Mouse (Mus musculus) heart, postnatal 0 days (tissue): ENCODE data around the gene C1qtnf7. TPM values are rescaled to one million over a fixed set of nuclear protein-coding genes. Genes with fewer than 3 reads are reported as not detected.

Source experiments
- ATAC-seq: fragments of 200-750 bp; cut with Nextera tagmentation; 2 replicates; pipeline ENCODE4 v1.8.0; 2017; ENCODE audit warnings: low read depth, moderate number of reproducible peaks, moderate library complexity; ENCODE audit not compliant: insufficient read depth
- DNase-seq: peaks from one replicate; pipeline ENCODE4 v3.0.0-alpha.2; 2016; ENCODE audit warnings: low spot score
- H3K27ac ChIP-seq: fragments of 300-500 bp; sonication (generic); 2 replicates; pipeline ENCODE4 v1.5.1; 2014; ENCODE audit warnings: low read depth, mild to moderate bottlenecking
- H3K27me3 ChIP-seq: fragments of 300-500 bp; sonication (generic); 2 replicates; pipeline ENCODE4 v1.6.1; 2014; ENCODE audit warnings: low read length, mixed read lengths; ENCODE audit not compliant: control insufficient read depth, insufficient read depth
- H3K36me3 ChIP-seq: fragments of 300-500 bp; sonication (generic); replicated peaks from 2 replicates; pipeline ENCODE4 v1.6.1; 2014; ENCODE audit warnings: low read length, mixed read lengths; ENCODE audit not compliant: control insufficient read depth, insufficient read depth
- H3K4me1 ChIP-seq: fragments of 300-500 bp; sonication (generic); 2 replicates; pipeline ENCODE4 v1.6.1; 2014; ENCODE audit warnings: antibody characterized with exemption; ENCODE audit not compliant: control insufficient read depth, insufficient read depth
- H3K4me2 ChIP-seq: fragments of 300-500 bp; sonication (generic); 2 replicates; pipeline ENCODE4 v1.6.1; 2014; ENCODE audit warnings: low read depth, mild to moderate bottlenecking, low read length, moderate library complexity
- H3K4me3 ChIP-seq: fragments of 300-500 bp; sonication (generic); 2 replicates; pipeline ENCODE4 v1.5.1; 2014; ENCODE audit warnings: low read depth, low read length
- H3K9ac ChIP-seq: fragments of 300-500 bp; sonication (generic); replicated peaks from 2 replicates; pipeline ENCODE4 v1.6.1; 2014; ENCODE audit warnings: low read depth, low read length, mixed read lengths
- H3K9me3 ChIP-seq: fragments of 300-500 bp; sonication (generic); replicated peaks from 2 replicates; pipeline ENCODE4 v1.6.1; 2016; ENCODE audit warnings: low read length; ENCODE audit not compliant: control insufficient read depth
- CTCF ChIP-seq: IDR thresholded peaks from 2 replicates; pipeline ENCODE4 v1.5.1; 2016; ENCODE audit warnings: antibody characterized with exemption, control low read depth, low read depth
- EP300 ChIP-seq: IDR thresholded peaks from 2 replicates; pipeline ENCODE4 v1.6.1; 2016; ENCODE audit warnings: antibody characterized with exemption, low read depth
- WGBS: fragments of 180-500 bp; shearing (Covaris S2); extraction: QIAGEN DNeasy Blood & Tissue Kit; methylation state at CpG from one replicate; pipeline ENCODE4 v1.1.7; 2014; 5-methylcytosine and 5-hydroxymethylcytosine counted together
- polyA plus RNA-seq: library from polyadenylated mRNA; unstranded; fragments of >200 nt; fragmentation: Nextera tagmentation; extraction: Ambion mirVana; gene quantifications from 2 replicates; pipeline ENCODE4 v1.2.1, GENCODE M21; 2015
- total RNA-seq: library from RNA; depleted of rRNA; stranded (reverse); fragments of >200 nt; gene quantifications from 2 replicates; pipeline ENCODE4 v1.2.3, GENCODE M21; 2014; ENCODE audit warnings: low replicate concordance

C1qtnf7 gene
- total and polyA plus RNA-seq, 2 experiments from 2014 or later: 0.88 to 5.8 TPM

- H3K9ac ChIP-seq: no peak overlapping the region
- DNase-seq: no peak
- no peaks in the 10 kb centered on the region for H3K9me3 ChIP-seq
- 71% methylated on average over 6 of the region's 6 CpGs for WGBS
- TF ChIP-seq EP300: no peak
- TF ChIP-seq CTCF: no peak
- no peak overlapping the region for H3K4me3 ChIP-seq
- no peaks in the 10 kb centered on the region for H3K4me1 ChIP-seq
- no peak for ATAC-seq
- H3K27ac ChIP-seq: peak overlapping the region; percentile 57
- no peaks in the 10 kb centered on the region for H3K36me3 ChIP-seq
- H3K4me2 ChIP-seq: no peak overlapping the region
- H3K27me3 ChIP-seq: no peaks in the 10 kb centered on the region
These were observed 40.1 kb downstream of the C1qtnf7 start for GRCm38 (mm10) chr5:43555406-43555805.

GRCm38 (mm10) chr5:43557436-43557835 lies 42.1 kb downstream of the C1qtnf7 start:
- ATAC-seq (no peak), DNase-seq (no peak)
- no peak overlapping the region for H3K4me3 ChIP-seq
- H3K27ac ChIP-seq: no peak overlapping the region
- TF ChIP-seq EP300 (no peak), CTCF (no peak)
- 78% methylated on average over 5 of the region's 5 CpGs for WGBS
- no peak overlapping the region for H3K4me2 ChIP-seq
- H3K36me3 ChIP-seq: no peaks in the 10 kb centered on the region
- no peaks in the 10 kb centered on the region for H3K27me3 ChIP-seq
- no peaks in the 10 kb centered on the region for H3K9me3 ChIP-seq
- no peak overlapping the region for H3K9ac ChIP-seq
- no peaks in the 10 kb centered on the region for H3K4me1 ChIP-seq

GRCm38 (mm10) chr5:43561639-43562252 lies 46.4 kb downstream of the C1qtnf7 start:
- 13% methylated on average over 2 of the region's 2 CpGs for WGBS
- ATAC-seq (no peak), DNase-seq (no peak)
- H3K27me3 ChIP-seq: no peaks in the 10 kb centered on the region
- no peak overlapping the region for H3K4me2 ChIP-seq
- H3K4me3 ChIP-seq: no peak overlapping the region
- no peaks in the 10 kb centered on the region for H3K9me3 ChIP-seq
- H3K9ac ChIP-seq: no peak overlapping the region
- H3K36me3 ChIP-seq: no peaks in the 10 kb centered on the region
- no peaks in the 10 kb centered on the region for H3K4me1 ChIP-seq
- TF ChIP-seq CTCF (no peak), EP300 (no peak)
- H3K27ac ChIP-seq: no peak overlapping the region

- no peak for DNase-seq
- Histone ChIP-seq H3K36me3 (no peaks in the 10 kb centered on the region), H3K4me3 (no peak overlapping the region), H3K9me3 (no peaks in the 10 kb centered on the region), H3K4me2 (no peak overlapping the region), H3K27me3 (no peaks in the 10 kb centered on the region), H3K27ac (no peak overlapping the region), H3K9ac (no peak overlapping the region), H3K4me1 (no peaks in the 10 kb centered on the region)
- TF ChIP-seq CTCF (no peak), EP300 (no peak)
- ATAC-seq: peak; percentile 44; the same call in 1 of the 2 replicates
- WGBS: 36% methylated on average over 3 of the region's 3 CpGs
These were observed 54.5 kb downstream of the C1qtnf7 start for GRCm38 (mm10) chr5:43569720-43570359.

- no peak overlapping the region for H3K4me2 ChIP-seq
- no peak overlapping the region for H3K27ac ChIP-seq
- TF ChIP-seq CTCF (peak; percentile 66), EP300 (no peak)
- no peaks in the 10 kb centered on the region for H3K27me3 ChIP-seq
- ATAC-seq: no peak
- H3K9ac ChIP-seq: no peak overlapping the region
- no peak for DNase-seq
- H3K4me3 ChIP-seq: no peak overlapping the region
- 38% methylated on average over 2 of the region's 2 CpGs for WGBS
- no peaks in the 10 kb centered on the region for H3K4me1 ChIP-seq
- no peaks in the 10 kb centered on the region for H3K9me3 ChIP-seq
- H3K36me3 ChIP-seq: no peaks in the 10 kb centered on the region
These were observed 67.5 kb downstream of the C1qtnf7 start for GRCm38 (mm10) chr5:43582876-43583275.
